Mouse (Mus musculus): ENCODE data around the gene Cyb5r2. TPM values are rescaled to one million over a fixed set of nuclear protein-coding genes. Genes with fewer than 3 reads are reported as not detected.

Cyb5r2 gene
- polyA plus RNA-seq, 1 experiment from 2014 or later: 0.25 TPM

DNA sequence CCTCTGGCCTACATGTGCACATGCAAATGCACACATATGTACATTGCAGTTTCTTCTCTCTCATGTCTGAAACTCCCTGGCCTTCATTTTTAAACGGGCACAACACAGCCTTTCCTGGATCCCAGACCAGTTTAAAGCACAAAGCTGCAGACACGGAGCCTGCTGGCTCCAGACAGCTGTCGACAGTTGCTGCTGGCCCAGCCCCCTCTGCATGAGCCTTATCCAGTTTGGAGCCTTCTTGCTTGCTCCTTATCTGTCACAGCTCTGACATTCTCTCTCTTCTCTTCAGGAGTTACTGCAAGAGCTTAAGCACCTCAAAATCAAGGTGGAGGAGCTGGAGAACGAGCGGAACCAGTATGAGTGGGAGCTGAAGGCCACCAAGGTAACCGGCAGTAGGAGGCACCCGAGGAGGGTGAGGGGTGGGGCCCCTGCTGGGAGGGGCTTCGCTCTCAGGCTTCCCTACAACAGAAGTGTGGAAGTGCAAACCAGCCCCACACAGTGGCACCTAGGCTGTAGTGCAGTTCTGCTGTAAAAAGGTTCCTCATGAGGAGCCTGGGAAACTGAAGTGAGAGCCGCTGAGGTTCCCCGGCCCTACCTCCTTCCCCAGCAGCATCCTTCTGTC is 49.2 kb downstream of the Cyb5r2 start:
- peak; percentile 95 for ATAC-seq (ENCODE audit: insufficient read depth, low FRiP score)
- H3K9me3 ChIP-seq (replicated peaks; ENCODE audit: control insufficient read depth, low read length): no peaks in the 10 kb centered on the region
- H3K4me3 ChIP-seq (replicated peaks; ENCODE audit: low read length): peak overlapping the region; percentile 36

GRCm38 (mm10) chr7:107707650-107708049 is 50.2 kb downstream of the Cyb5r2 start:
- no peak for ATAC-seq (ENCODE audit: insufficient read depth, low FRiP score)
- peak overlapping the region; percentile 68; the same call in 1 of the 2 replicates for H3K27ac ChIP-seq (ENCODE audit: low read length)

More for the DNA sequence above, 49.2 kb downstream of the Cyb5r2 start:
- Histone ChIP-seq H3K4me1 (ENCODE audit: control insufficient read depth, insufficient read depth, low read length) (peaks cover 12% of the 10 kb centered on the region), H3K27me3 (ENCODE audit: control insufficient read depth, insufficient read depth, low read length) (no peaks in the 10 kb centered on the region), H3K27ac (ENCODE audit: low read length) (peak overlapping the region; percentile 68), H3K9ac (ENCODE audit: low read length) (peak overlapping the region; percentile 41), H3K36me3 (ENCODE audit: control insufficient read depth, insufficient read depth, low read length) (no peaks in the 10 kb centered on the region), H3K4me2 (ENCODE audit: low read depth, low read length) (peak overlapping the region; percentile 43)
- 2% methylated on average over 10 of the region's 10 CpGs for WGBS

DNA sequence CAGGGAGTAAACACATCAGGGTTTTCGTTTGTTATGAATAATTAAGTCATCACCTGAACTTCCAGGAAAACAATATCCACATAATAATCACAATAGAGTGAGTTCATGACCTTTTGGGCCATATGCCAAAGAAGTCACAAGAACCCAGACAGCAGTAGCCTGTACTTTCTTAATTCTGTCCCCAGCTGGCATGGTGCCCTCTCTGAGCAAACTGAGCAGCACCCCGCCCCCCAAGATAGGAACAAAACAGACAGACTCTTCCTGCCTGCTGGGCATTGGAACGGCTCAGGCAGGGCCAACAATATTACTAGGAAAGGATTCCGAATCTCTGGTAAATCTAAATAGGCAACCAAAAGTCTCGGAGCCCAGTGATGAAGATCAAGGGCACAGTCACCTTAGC is 51.9 kb downstream of the Cyb5r2 start:
- no peak overlapping the region for H3K4me3 ChIP-seq (replicated peaks; ENCODE audit: low read length)
- ATAC-seq (ENCODE audit: insufficient read depth, low FRiP score): no peak
- no peaks in the 10 kb centered on the region for H3K27me3 ChIP-seq (ENCODE audit: control insufficient read depth, insufficient read depth, low read length)
- peaks cover 23% of the 10 kb centered on the region for H3K4me1 ChIP-seq (ENCODE audit: control insufficient read depth, insufficient read depth, low read length)
- H3K36me3 ChIP-seq (ENCODE audit: control insufficient read depth, insufficient read depth, low read length): no peaks in the 10 kb centered on the region
- no peak overlapping the region for H3K4me2 ChIP-seq (ENCODE audit: low read depth, low read length)
- no peaks in the 10 kb centered on the region for H3K9me3 ChIP-seq (replicated peaks; ENCODE audit: control insufficient read depth, low read length)
- 63% methylated on average over 5 of the region's 5 CpGs for WGBS
- 0 out of 2 replicates have a peak overlapping the region, but pooled peaks have one; percentile 16 for H3K27ac ChIP-seq (ENCODE audit: low read length)
- no peak overlapping the region for H3K9ac ChIP-seq (ENCODE audit: low read length)

More at GRCm38 (mm10) chr7:107707650-107708049, 50.2 kb downstream of the Cyb5r2 start:
- H3K4me2 ChIP-seq (ENCODE audit: low read depth, low read length): no peak overlapping the region
- H3K4me3 ChIP-seq (replicated peaks; ENCODE audit: low read length): no peak overlapping the region
- no peaks in the 10 kb centered on the region for H3K27me3 ChIP-seq (ENCODE audit: control insufficient read depth, insufficient read depth, low read length)
- H3K4me1 ChIP-seq (ENCODE audit: control insufficient read depth, insufficient read depth, low read length): peaks cover 20% of the 10 kb centered on the region
- WGBS: 69% methylated on average over 9 of the region's 9 CpGs
- H3K36me3 ChIP-seq (ENCODE audit: control insufficient read depth, insufficient read depth, low read length): no peaks in the 10 kb centered on the region
- H3K9ac ChIP-seq (ENCODE audit: low read length): no peak overlapping the region; the same call in 1 of the 2 replicates
- no peaks in the 10 kb centered on the region for H3K9me3 ChIP-seq (replicated peaks; ENCODE audit: control insufficient read depth, low read length)

- H3K36me3 ChIP-seq (ENCODE audit: control insufficient read depth, insufficient read depth, low read length): no peaks in the 10 kb centered on the region
- 42% methylated on average over 13 of the region's 13 CpGs for WGBS
Observed at GRCm38 (mm10) chr7:107702461-107703380, 55.1 kb downstream of the Cyb5r2 start.

DNA sequence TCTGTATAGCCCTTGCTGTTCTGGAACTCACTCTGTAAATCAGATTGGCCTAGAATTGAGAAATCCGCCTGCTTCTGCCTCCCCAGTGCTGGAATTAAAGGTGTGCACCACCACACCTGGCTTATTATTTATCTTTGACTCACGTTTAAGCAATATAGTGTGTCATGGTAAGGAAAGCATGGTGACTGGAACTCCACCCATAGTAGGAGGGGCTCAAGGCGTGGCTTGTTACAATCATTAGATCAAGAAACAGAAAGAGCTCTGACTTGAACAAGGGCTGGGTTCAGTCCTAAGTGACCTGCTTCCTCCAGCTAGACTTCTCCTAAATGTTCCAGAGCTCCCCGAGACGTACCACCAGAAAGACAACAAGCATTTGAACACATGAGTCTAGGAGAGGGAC is 57.2 kb downstream of the Cyb5r2 start:
- no peaks in the 10 kb centered on the region for H3K36me3 ChIP-seq (ENCODE audit: control insufficient read depth, insufficient read depth, low read length)
- WGBS: 77% methylated on average over 5 of the region's 5 CpGs
- no peak overlapping the region for H3K4me2 ChIP-seq (ENCODE audit: low read depth, low read length)
- no peaks in the 10 kb centered on the region for H3K9me3 ChIP-seq (replicated peaks; ENCODE audit: control insufficient read depth, low read length)
- H3K4me1 ChIP-seq (ENCODE audit: control insufficient read depth, insufficient read depth, low read length): peaks cover 15% of the 10 kb centered on the region
- no peak overlapping the region for H3K9ac ChIP-seq (ENCODE audit: low read length)
- H3K4me3 ChIP-seq (replicated peaks; ENCODE audit: low read length): no peak overlapping the region
- H3K27me3 ChIP-seq (ENCODE audit: control insufficient read depth, insufficient read depth, low read length): no peaks in the 10 kb centered on the region
- no peak overlapping the region for H3K27ac ChIP-seq (ENCODE audit: low read length)
- ATAC-seq (ENCODE audit: insufficient read depth, low FRiP score): no peak

More at GRCm38 (mm10) chr7:107702461-107703380, 55.1 kb downstream of the Cyb5r2 start:
- peak overlapping the region; percentile 7; the same call in 1 of the 2 replicates for H3K9ac ChIP-seq (ENCODE audit: low read length)
- no peak overlapping the region for H3K4me2 ChIP-seq (ENCODE audit: low read depth, low read length)
- no peaks in the 10 kb centered on the region for H3K27me3 ChIP-seq (ENCODE audit: control insufficient read depth, insufficient read depth, low read length)
- ATAC-seq (ENCODE audit: insufficient read depth, low FRiP score): no peak
- no peak overlapping the region for H3K4me3 ChIP-seq (replicated peaks; ENCODE audit: low read length)
- peak overlapping the region; percentile 65 for H3K27ac ChIP-seq (ENCODE audit: low read length)
- peaks cover 14% of the 10 kb centered on the region for H3K4me1 ChIP-seq (ENCODE audit: control insufficient read depth, insufficient read depth, low read length)
- H3K9me3 ChIP-seq (replicated peaks; ENCODE audit: control insufficient read depth, low read length): no peaks in the 10 kb centered on the region

DNA sequence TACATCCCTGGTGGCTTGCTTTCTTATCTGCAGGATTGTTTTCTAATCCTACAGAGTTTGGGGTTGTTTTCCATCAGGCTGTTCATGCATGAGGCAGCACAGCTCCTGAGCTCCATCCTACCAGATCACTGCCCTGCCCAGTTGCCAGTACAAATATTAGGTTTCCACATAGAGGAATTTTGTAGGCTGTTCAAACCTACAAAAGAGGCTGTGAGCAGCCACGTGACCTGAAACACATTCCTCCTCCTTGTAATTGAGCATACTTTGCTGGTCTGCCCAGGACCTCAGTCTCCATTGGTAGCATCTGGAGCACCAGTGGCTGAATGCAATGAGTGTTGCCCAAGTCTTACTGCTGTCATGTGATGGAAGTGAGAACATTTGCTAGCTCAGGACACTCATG is 57.9 kb downstream of the Cyb5r2 start:
- H3K4me3 ChIP-seq (replicated peaks; ENCODE audit: low read length): no peak overlapping the region
- H3K4me1 ChIP-seq (ENCODE audit: control insufficient read depth, insufficient read depth, low read length): peaks cover 15% of the 10 kb centered on the region
- WGBS: 42% methylated on average over 1 of the region's 1 CpGs
- H3K27me3 ChIP-seq (ENCODE audit: control insufficient read depth, insufficient read depth, low read length): no peaks in the 10 kb centered on the region
- H3K9me3 ChIP-seq (replicated peaks; ENCODE audit: control insufficient read depth, low read length): no peaks in the 10 kb centered on the region
- no peak overlapping the region for H3K4me2 ChIP-seq (ENCODE audit: low read depth, low read length)
- no peaks in the 10 kb centered on the region for H3K36me3 ChIP-seq (ENCODE audit: control insufficient read depth, insufficient read depth, low read length)
- ATAC-seq (ENCODE audit: insufficient read depth, low FRiP score): no peak
- H3K9ac ChIP-seq (ENCODE audit: low read length): no peak overlapping the region
- H3K27ac ChIP-seq (ENCODE audit: low read length): no peak overlapping the region

Other genes starting within 250 kb of the Cyb5r2 start
- gene Olfml1, start 190.6 kb downstream of the Cyb5r2 start, polyA plus RNA-seq (2015; fragmentation: Nextera tagmentation; extraction: Ambion mirVana): 17.1 and 19.6 TPM in 2 replicates
- gene Ppfibp2, start 162.8 kb downstream of the Cyb5r2 start, polyA plus RNA-seq (2015; fragmentation: Nextera tagmentation; extraction: Ambion mirVana): 20.3 and 24.6 TPM in 2 replicates
- gene 5330417H12Rik, start 132.9 kb downstream of the Cyb5r2 start, polyA plus RNA-seq (2015; fragmentation: Nextera tagmentation; extraction: Ambion mirVana): not detected in 2 replicates
- gene Ovch2, start 43.2 kb upstream of the Cyb5r2 start, polyA plus RNA-seq (2015; fragmentation: Nextera tagmentation; extraction: Ambion mirVana): not detected in 2 replicates
- not detected in 2 replicates for gene Olfr467, start 54.2 kb upstream of the Cyb5r2 start, polyA plus RNA-seq (2015; fragmentation: Nextera tagmentation; extraction: Ambion mirVana)
- gene Olfr469, start 67.5 kb upstream of the Cyb5r2 start, polyA plus RNA-seq (2015; fragmentation: Nextera tagmentation; extraction: Ambion mirVana): not detected in 2 replicates
- gene Olfr470, start 89.5 kb upstream of the Cyb5r2 start, polyA plus RNA-seq (2015; fragmentation: Nextera tagmentation; extraction: Ambion mirVana): not detected in 2 replicates
- not detected in 2 replicates for gene Olfr472, start 139.9 kb upstream of the Cyb5r2 start, polyA plus RNA-seq (2015; fragmentation: Nextera tagmentation; extraction: Ambion mirVana)
- gene Olfr473, start 172.4 kb upstream of the Cyb5r2 start, polyA plus RNA-seq (2015; fragmentation: Nextera tagmentation; extraction: Ambion mirVana): not detected in 2 replicates
- gene Olfr474, start 196.6 kb upstream of the Cyb5r2 start, polyA plus RNA-seq (2015; fragmentation: Nextera tagmentation; extraction: Ambion mirVana): not detected in 2 replicates
- gene Olfr476, start 206.8 kb upstream of the Cyb5r2 start, polyA plus RNA-seq (2015; fragmentation: Nextera tagmentation; extraction: Ambion mirVana): not detected in 2 replicates
- gene Olfr477, start 228.7 kb upstream of the Cyb5r2 start, polyA plus RNA-seq (2015; fragmentation: Nextera tagmentation; extraction: Ambion mirVana): not detected in 2 replicates